Mouse (Mus musculus) megakaryocyte, embryonic 14.5 days (primary cell): Measurements from ENCODE around the gene Epha1.

Experiments
- FLI1 ChIP-seq: IDR thresholded peaks from 2 replicates; pipeline ENCODE4 v1.6.1; 2012; ENCODE audit warnings: low read length, inconsistent platforms, mixed read lengths
- GATA1 ChIP-seq: IDR thresholded peaks from 3 replicates; pipeline ENCODE4 v1.6.1; 2012; ENCODE audit warnings: mixed read lengths, low read length, inconsistent platforms, borderline replicate concordance

- TF ChIP-seq GATA1, result no peak
- TF ChIP-seq FLI1, result no peak
These were observed 32.1 kb upstream of the Epha1 start, which contains the start of gene Tas2r135 for GRCm38 (mm10) chr6:42405134-42405533.
